Mouse (Mus musculus): ENCODE measurements at regions not wholly inside any gene's neighbourhood (a gene's known extent, or its start where the extent isn't known, plus 50 kb on each side); places are given as distances from the start of the nearest gene placed in this dataset.
A peak's percentile ranks its signal among the peaks of the same experiment; 100 is the strongest.

- intact Hi-C loops (cut with DNase I), result no loop called here
- DNase-seq (ENCODE audit: low spot score in 2 of 2), result no peak
These were observed 232.0 kb downstream of the Rab28 start for GRCm38 (mm10) chr5:41476001-41476400.

- no peak for DNase-seq (ENCODE audit: low spot score in 2 of 2)
- intact Hi-C loops (cut with DNase I), result no loop called here
These were observed 262.4 kb downstream of the Rab28 start for GRCm38 (mm10) chr5:41445512-41446005.

- intact Hi-C loops (cut with DNase I), result no loop called here
- DNase-seq (ENCODE audit: low spot score in 2 of 2), result no peak
These were observed 266.9 kb downstream of the Rab28 start for GRCm38 (mm10) chr5:41441081-41441480.

- no peak for DNase-seq (ENCODE audit: low spot score in 2 of 2)
- intact Hi-C loops (cut with DNase I), result no loop called here
These were observed 288.7 kb downstream of the Rab28 start for GRCm38 (mm10) chr5:41419121-41419874.

- no peak for DNase-seq (ENCODE audit: low spot score in 2 of 2)
- intact Hi-C loops (cut with DNase I), result no loop called here
These were observed 298.8 kb downstream of the Rab28 start for GRCm38 (mm10) chr5:41409070-41409668.

GRCm38 (mm10) chr5:41392802-41393234, 315.1 kb downstream of the Rab28 start:
- intact Hi-C loops (cut with DNase I), result no loop called here
- peak; percentile 4 to 8 for DNase-seq (ENCODE audit: low spot score in 2 of 2)

- intact Hi-C loops (cut with DNase I), result no loop called here
- DNase-seq (ENCODE audit: low spot score in 2 of 2), result no peak
These were observed 315.8 kb downstream of the Rab28 start for GRCm38 (mm10) chr5:41392137-41392554.

- intact Hi-C loops (cut with DNase I), result no loop called here
- no peak for DNase-seq (ENCODE audit: low spot score in 2 of 2)
These were observed 334.5 kb downstream of the Rab28 start for GRCm38 (mm10) chr5:41373409-41373808.

GRCm38 (mm10) chr5:41371461-41371860, 336.5 kb downstream of the Rab28 start:
- intact Hi-C loops (cut with DNase I), result no loop called here
- no peak for DNase-seq (ENCODE audit: low spot score in 2 of 2)

GRCm38 (mm10) chr5:41370356-41370755, 337.6 kb downstream of the Rab28 start:
- DNase-seq (ENCODE audit: low spot score in 2 of 2), result no peak
- intact Hi-C loops (cut with DNase I), result no loop called here

GRCm38 (mm10) chr5:41369907-41370306, 338.1 kb downstream of the Rab28 start:
- intact Hi-C loops (cut with DNase I), result no loop called here
- DNase-seq (ENCODE audit: low spot score in 2 of 2), result no peak

- DNase-seq (ENCODE audit: low spot score in 2 of 2), result no peak
- intact Hi-C loops (cut with DNase I), result no loop called here
These were observed 342.1 kb downstream of the Rab28 start for GRCm38 (mm10) chr5:41365883-41366282.

- no peak for DNase-seq (ENCODE audit: low spot score in 2 of 2)
- intact Hi-C loops (cut with DNase I), result no loop called here
These were observed 359.5 kb downstream of the Rab28 start for GRCm38 (mm10) chr5:41348410-41348821.

GRCm38 (mm10) chr5:41347416-41347815, 360.5 kb downstream of the Rab28 start:
- no peak for DNase-seq (ENCODE audit: low spot score in 2 of 2)
- intact Hi-C loops (cut with DNase I), result no loop called here

GRCm38 (mm10) chr5:41340581-41340980, 367.4 kb downstream of the Rab28 start:
- intact Hi-C loops (cut with DNase I), result no loop called here
- no peak for DNase-seq (ENCODE audit: low spot score in 2 of 2)

GRCm38 (mm10) chr5:41296440-41296839, 411.5 kb downstream of the Rab28 start:
- intact Hi-C loops (cut with DNase I), result no loop called here
- no peak for DNase-seq (ENCODE audit: low spot score in 2 of 2)

- no peak for DNase-seq (ENCODE audit: low spot score in 2 of 2)
- intact Hi-C loops (cut with DNase I), result no loop called here
These were observed 441.2 kb downstream of the Rab28 start for GRCm38 (mm10) chr5:41266731-41267130.

- intact Hi-C loops (cut with DNase I), result no loop called here
- DNase-seq (ENCODE audit: low spot score in 2 of 2), result no peak
These were observed 441.6 kb downstream of the Rab28 start for GRCm38 (mm10) chr5:41266317-41266716.

- no peak for DNase-seq (ENCODE audit: low spot score in 2 of 2)
- intact Hi-C loops (cut with DNase I), result no loop called here
These were observed 446.2 kb downstream of the Rab28 start for GRCm38 (mm10) chr5:41261654-41262237.
